Mouse (Mus musculus): Measurements from ENCODE around the gene Bpifb5.
"Not testable (repeated sequence)": the region's sequence is repeated elsewhere in the genome, so short reads cannot be mapped to it uniquely, and the experiment has no call there.

Bpifb5 gene

GRCm38 (mm10) chr2:154223265-154223916 is at the start of gene Bpifb5:
Gene Bpifb5, plus strand, starts transcription at chr2:154223742.
- DNase-seq: peak; percentile 45

GRCm38 (mm10) chr2:154181900-154182299 is 41.6 kb upstream of the Bpifb5 start:
- not testable (repeated sequence) for DNase-seq

- DNase-seq: not testable (repeated sequence)
These were observed 40.5 kb upstream of the Bpifb5 start for GRCm38 (mm10) chr2:154183061-154183460.

GRCm38 (mm10) chr2:154185319-154185718 is 38.2 kb upstream of the Bpifb5 start:
- no peak for DNase-seq

GRCm38 (mm10) chr2:154185748-154186147 is 37.8 kb upstream of the Bpifb5 start:
- DNase-seq: no peak

- DNase-seq: no peak
These were observed 36.1 kb upstream of the Bpifb5 start for GRCm38 (mm10) chr2:154187468-154187867.

GRCm38 (mm10) chr2:154189877-154190434 is 33.6 kb upstream of the Bpifb5 start:
- DNase-seq: no peak

- DNase-seq: no peak
These were observed 32.8 kb upstream of the Bpifb5 start, which contains the start of gene Bpifb1 for GRCm38 (mm10) chr2:154190546-154191258. Gene Bpifb1, plus strand, starts transcription at chr2:154190818.

GRCm38 (mm10) chr2:154192141-154192540 is 31.4 kb upstream of the Bpifb5 start:
- DNase-seq: no peak

- DNase-seq: no peak
These were observed 30.5 kb upstream of the Bpifb5 start for GRCm38 (mm10) chr2:154193071-154193470.

- no peak for DNase-seq
These were observed 29.5 kb upstream of the Bpifb5 start for GRCm38 (mm10) chr2:154193994-154194504.

- no peak for DNase-seq
These were observed 26.5 kb upstream of the Bpifb5 start for GRCm38 (mm10) chr2:154197036-154197435.

GRCm38 (mm10) chr2:154204630-154205029 is 18.9 kb upstream of the Bpifb5 start:
- DNase-seq: no peak

GRCm38 (mm10) chr2:154206908-154207307 is 16.6 kb upstream of the Bpifb5 start:
- DNase-seq: peak; percentile 26

GRCm38 (mm10) chr2:154209112-154209511 is 14.4 kb upstream of the Bpifb5 start:
- no peak for DNase-seq

GRCm38 (mm10) chr2:154211121-154211520 is 12.4 kb upstream of the Bpifb5 start:
- no peak for DNase-seq

- no peak for DNase-seq
These were observed 11.7 kb upstream of the Bpifb5 start for GRCm38 (mm10) chr2:154211881-154212280.

GRCm38 (mm10) chr2:154215191-154215590 is 8.4 kb upstream of the Bpifb5 start:
- DNase-seq: peak; percentile 75

- no peak for DNase-seq
These were observed 3.6 kb upstream of the Bpifb5 start for GRCm38 (mm10) chr2:154219950-154220349.

GRCm38 (mm10) chr2:154223917-154224273 is 353 bp downstream of the Bpifb5 start:
- no peak for DNase-seq

GRCm38 (mm10) chr2:154226991-154227390 is 3.4 kb downstream of the Bpifb5 start:
- DNase-seq: no peak

- no peak for DNase-seq
These were observed 4.3 kb downstream of the Bpifb5 start for GRCm38 (mm10) chr2:154227830-154228229.

GRCm38 (mm10) chr2:154233426-154233825 is 9.9 kb downstream of the Bpifb5 start:
- DNase-seq: peak; percentile 26

- DNase-seq: no peak
These were observed 17.2 kb downstream of the Bpifb5 start for GRCm38 (mm10) chr2:154240771-154241170.
